Mouse (Mus musculus): ENCODE data around the gene Mgat1. TPM values are rescaled to one million over a fixed set of nuclear protein-coding genes. Genes with fewer than 3 reads are reported as not detected.

Gene Mgat1
- 152 and 226 TPM in 2 replicates for polyA plus RNA-seq (2012; rRNA removed; ENCODE audit: low replicate concordance)

GRCm38 (mm10) chr11:49243727-49244594, at the start of gene Mgat1:
Mgat1 (plus strand) TSS chr11:49244191.

GRCm38 (mm10) chr11:49203129-49203768, 40.7 kb upstream of the Mgat1 start, which contains the start of gene Zfp62:
Zfp62 (plus strand) TSS chr11:49203292.

GRCm38 (mm10) chr11:49278222-49278621, 34.2 kb downstream of the Mgat1 start, which contains the start of gene Olfr1393:
Olfr1393 (plus strand) TSS chr11:49278304.

GRCm38 (mm10) chr11:49284982-49285381, 41.0 kb downstream of the Mgat1 start, which contains the start of gene Olfr1392:
Olfr1392 (plus strand) TSS chr11:49285282.

GRCm38 (mm10) chr11:49304441-49304840, 60.5 kb downstream of the Mgat1 start, which contains the start of gene Olfr10:
Olfr10 (plus strand) TSS chr11:49304741.

Other genes with a start within 250 kb of the Mgat1 start
- 6.7 and 7.0 TPM in 2 replicates for gene 9930111J21Rik2, start 192.9 kb upstream of the Mgat1 start, polyA plus RNA-seq (2012; rRNA removed; ENCODE audit: low replicate concordance)
- gene Tgtp2, start 180.0 kb upstream of the Mgat1 start, polyA plus RNA-seq (2012; rRNA removed; ENCODE audit: low replicate concordance) = 10.1 and 32.6 TPM in 2 replicates
- 15.1 and 19.8 TPM in 2 replicates for gene Ifi47, start 167.6 kb upstream of the Mgat1 start, polyA plus RNA-seq (2012; rRNA removed; ENCODE audit: low replicate concordance)
- 0.97 and 2.1 TPM in 2 replicates for gene Olfr1396, start 129.3 kb upstream of the Mgat1 start, polyA plus RNA-seq (2012; rRNA removed; ENCODE audit: low replicate concordance)
- gene Olfr1395, start 101.9 kb upstream of the Mgat1 start, polyA plus RNA-seq (2012; rRNA removed; ENCODE audit: low replicate concordance) = not detected in 2 replicates
- gene Olfr1394, start 89.8 kb upstream of the Mgat1 start, polyA plus RNA-seq (2012; rRNA removed; ENCODE audit: low replicate concordance) = not detected in 2 replicates
- gene Btnl9, start 57.0 kb upstream of the Mgat1 start, polyA plus RNA-seq (2012; rRNA removed; ENCODE audit: low replicate concordance) = 35.1 and 63.1 TPM in 2 replicates
- 2.8 and 3.1 TPM in 2 replicates for gene Zfp62, start 40.9 kb upstream of the Mgat1 start, polyA plus RNA-seq (2012; rRNA removed; ENCODE audit: low replicate concordance)
- gene Olfr1393, start 34.1 kb downstream of the Mgat1 start, polyA plus RNA-seq (2012; rRNA removed; ENCODE audit: low replicate concordance) = 0.13 and 0.14 TPM in 2 replicates
- gene Olfr1392, start 41.1 kb downstream of the Mgat1 start, polyA plus RNA-seq (2012; rRNA removed; ENCODE audit: low replicate concordance) = 0.04 TPM in 1 of 2 replicates, not detected in the other
- not detected in 2 replicates for gene Olfr10, start 60.5 kb downstream of the Mgat1 start, polyA plus RNA-seq (2012; rRNA removed; ENCODE audit: low replicate concordance)
- gene Olfr1391, start 78.6 kb downstream of the Mgat1 start, polyA plus RNA-seq (2012; rRNA removed; ENCODE audit: low replicate concordance) = not detected in 2 replicates
- not detected in 2 replicates for gene Olfr1390, start 91.0 kb downstream of the Mgat1 start, polyA plus RNA-seq (2012; rRNA removed; ENCODE audit: low replicate concordance)
- not detected in 2 replicates for gene Olfr1389, start 178.9 kb downstream of the Mgat1 start, polyA plus RNA-seq (2012; rRNA removed; ENCODE audit: low replicate concordance)
- gene Olfr1388, start 192.4 kb downstream of the Mgat1 start, polyA plus RNA-seq (2012; rRNA removed; ENCODE audit: low replicate concordance) = 0.06 and 0.53 TPM in 2 replicates
- not detected in 2 replicates for gene Olfr1387, start 211.2 kb downstream of the Mgat1 start, polyA plus RNA-seq (2012; rRNA removed; ENCODE audit: low replicate concordance)
- gene Olfr1386, start 220.9 kb downstream of the Mgat1 start, polyA plus RNA-seq (2012; rRNA removed; ENCODE audit: low replicate concordance) = not detected in 2 replicates
- gene Olfr1385, start 244.9 kb downstream of the Mgat1 start, polyA plus RNA-seq (2012; rRNA removed; ENCODE audit: low replicate concordance) = not detected in 2 replicates